Mouse (Mus musculus) layer of hippocampus, adult 18-20 months (tissue): Measurements from ENCODE around the gene Ppl. TPM values are rescaled to one million over a fixed set of nuclear protein-coding genes. Genes with fewer than 3 reads are reported as not detected.

Experiments used
- DNase-seq, 2 experiments: peaks; one replicate each; pipeline ENCODE4 v3.0.0; 2022; ENCODE audit warnings: low spot score in 2 of 2
- long read RNA-seq: library from polyadenylated mRNA; stranded (forward); transcript quantifications from one replicate; pipeline ENCODE4 v2.0.0, GENCODE M21; 2021
- total RNA-seq, 2 experiments: library from RNA; stranded (reverse); gene quantifications; 2 replicates each; pipeline ENCODE4 v1.2.3; 2021

Gene Ppl
- 1 to 10 TPM; 3.3 to 4.1 TPM for total RNA-seq
- long read RNA-seq, full-length matches to known transcripts, result 4 of 8 reads
- long read RNA-seq, partial matches to known transcripts, result 3 of 8 reads
- long read RNA-seq, other reads (novel, unspliced or antisense), result 1 of 8 reads

DNA sequence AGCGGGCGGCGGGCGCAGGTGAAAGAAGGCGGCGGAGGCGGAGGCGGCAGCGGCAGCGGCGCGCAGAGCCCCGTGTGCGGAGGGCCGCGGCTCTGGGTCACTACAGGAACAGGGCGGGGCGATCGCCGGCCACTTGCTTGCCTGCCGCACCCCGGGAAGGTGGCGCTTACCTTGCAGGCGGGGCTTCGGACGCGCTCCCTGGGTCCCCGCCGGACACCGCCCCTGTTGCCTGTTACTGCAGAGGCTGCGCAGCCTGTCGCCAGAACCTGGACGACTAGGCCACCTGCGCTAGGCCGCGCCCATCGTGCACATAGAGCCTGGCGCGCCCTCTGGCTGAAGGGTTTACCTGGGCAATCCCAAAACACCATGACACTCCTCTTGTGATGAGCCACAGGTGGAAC is at the start of gene Ppl:
Ppl (minus strand) TSS at position 21 of the 401 bp plus-strand sequence.
- DNase-seq, result no peak

DNA sequence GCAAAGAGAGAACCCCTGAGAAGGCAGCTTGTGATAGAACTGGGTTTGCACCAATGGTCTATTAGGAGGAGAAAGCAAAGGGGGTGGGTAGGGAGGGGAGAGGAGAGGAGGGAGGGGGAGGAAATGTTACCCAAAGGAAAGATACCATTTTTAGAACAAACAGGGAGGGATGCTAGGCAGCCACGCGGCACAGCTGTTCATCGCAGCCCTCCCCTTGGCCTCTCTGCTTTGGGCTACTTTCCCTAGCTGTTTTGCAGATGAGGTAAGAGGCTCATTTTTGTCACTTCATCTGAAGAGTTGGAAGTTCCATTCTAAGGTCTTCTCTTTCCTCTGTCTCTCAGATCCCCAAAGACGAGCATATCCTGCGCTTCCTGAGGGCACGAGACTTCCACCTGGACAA is 40.4 kb upstream of the Ppl start:
- DNase-seq, result no peak

GRCm38 (mm10) chr16:5168829-5169228 is 36.6 kb upstream of the Ppl start:
- no peak for DNase-seq

DNA sequence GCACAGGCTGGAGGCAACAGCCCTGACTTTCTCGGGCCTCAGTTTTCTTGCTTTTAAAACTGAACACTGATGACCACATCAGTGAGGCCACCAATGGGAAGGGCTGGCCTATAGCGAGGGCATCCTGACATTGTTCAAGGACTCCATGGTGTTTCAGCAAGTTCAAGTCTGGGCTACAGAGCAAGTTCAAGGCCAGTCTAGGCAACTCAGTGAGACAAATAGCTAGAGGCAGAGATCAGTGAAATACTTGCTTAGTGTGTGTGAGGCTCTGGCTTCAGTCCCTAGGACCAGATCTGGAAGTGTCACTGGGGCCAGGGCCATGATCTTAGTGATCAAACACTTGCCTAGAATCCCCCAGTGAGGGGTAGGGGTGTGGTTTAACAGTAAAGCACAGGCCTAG is 35.8 kb upstream of the Ppl start:
- DNase-seq, result no peak

DNA sequence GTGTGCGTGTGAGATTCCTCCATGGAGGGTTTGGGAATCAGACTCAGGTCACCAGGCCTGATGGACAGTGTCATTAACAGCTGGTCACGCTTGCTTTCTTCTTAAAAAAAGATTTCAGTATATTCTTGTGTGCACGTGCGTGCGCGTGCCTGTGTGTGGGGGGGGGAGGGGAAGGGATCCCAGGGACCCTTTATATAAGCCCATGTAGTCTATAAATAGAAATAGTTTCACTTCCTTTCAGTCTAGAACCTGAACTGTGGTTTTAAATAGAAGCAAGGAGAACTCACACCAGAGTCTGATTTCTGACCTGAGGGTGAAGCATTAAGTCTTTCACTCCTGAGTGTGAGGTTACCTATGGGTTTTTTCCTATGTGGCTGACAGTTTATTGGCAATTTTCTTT is 32.1 kb upstream of the Ppl start:
- no peak for DNase-seq

DNA sequence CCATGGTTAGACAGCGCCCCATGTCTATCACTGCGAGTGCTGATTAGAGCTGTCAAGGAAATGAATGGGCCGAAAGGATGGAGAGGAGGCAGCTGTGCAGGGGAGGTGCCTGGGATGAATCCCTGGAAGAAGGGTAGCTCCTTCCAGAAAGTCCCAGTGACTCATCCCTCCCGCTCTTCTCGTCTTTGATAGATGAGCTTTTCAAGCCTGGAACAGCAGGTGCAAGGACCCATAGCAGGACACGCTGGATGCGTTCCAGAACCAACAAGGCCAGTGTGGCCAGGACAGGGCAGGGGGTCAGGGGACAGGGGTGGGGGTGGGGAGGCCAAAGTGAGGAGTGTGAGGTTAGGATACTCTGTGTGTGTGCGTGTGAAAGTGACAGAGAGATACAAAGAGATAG is 27.0 kb upstream of the Ppl start:
- DNase-seq, result no peak

GRCm38 (mm10) chr16:5157113-5157512 is 24.9 kb upstream of the Ppl start:
- no peak for DNase-seq

GRCm38 (mm10) chr16:5156495-5156894 is 24.3 kb upstream of the Ppl start:
- DNase-seq, result no peak

GRCm38 (mm10) chr16:5155014-5155413 is 22.8 kb upstream of the Ppl start:
- no peak for DNase-seq

DNA sequence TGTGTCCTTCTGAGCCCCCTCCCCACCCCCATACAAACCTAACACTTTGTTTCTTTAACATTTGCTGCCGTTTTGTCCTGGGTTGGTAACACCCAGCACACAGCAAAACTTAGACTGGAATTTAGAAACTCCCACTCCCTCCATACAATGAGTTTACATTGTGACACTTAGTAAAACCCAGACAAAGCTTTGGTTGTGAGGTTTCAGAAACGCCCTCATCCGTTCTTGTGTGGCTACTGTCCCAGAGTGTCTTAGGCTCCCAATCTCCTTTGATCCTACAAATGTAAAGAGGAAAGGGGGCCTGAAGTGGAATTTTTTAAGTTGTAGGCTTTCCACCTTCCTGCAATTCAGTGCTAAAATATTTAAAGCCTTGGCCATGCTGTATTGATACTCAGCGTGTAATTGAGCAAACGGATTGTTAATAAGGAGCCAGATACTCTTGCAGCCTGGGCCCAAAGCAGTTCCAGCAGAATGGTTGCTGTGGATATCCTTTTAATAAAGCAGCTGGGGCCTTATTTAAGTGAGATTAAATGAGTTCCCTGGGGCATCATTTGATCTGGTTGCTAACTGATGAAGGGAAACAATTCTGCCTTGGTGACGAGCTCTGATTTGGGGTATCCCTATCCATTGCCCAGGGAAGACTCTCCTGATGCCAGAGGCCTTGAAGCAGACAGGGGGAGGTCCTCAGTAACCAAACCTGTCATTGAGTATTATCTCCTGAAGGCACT is 21.2 kb upstream of the Ppl start:
- no peak for DNase-seq

DNA sequence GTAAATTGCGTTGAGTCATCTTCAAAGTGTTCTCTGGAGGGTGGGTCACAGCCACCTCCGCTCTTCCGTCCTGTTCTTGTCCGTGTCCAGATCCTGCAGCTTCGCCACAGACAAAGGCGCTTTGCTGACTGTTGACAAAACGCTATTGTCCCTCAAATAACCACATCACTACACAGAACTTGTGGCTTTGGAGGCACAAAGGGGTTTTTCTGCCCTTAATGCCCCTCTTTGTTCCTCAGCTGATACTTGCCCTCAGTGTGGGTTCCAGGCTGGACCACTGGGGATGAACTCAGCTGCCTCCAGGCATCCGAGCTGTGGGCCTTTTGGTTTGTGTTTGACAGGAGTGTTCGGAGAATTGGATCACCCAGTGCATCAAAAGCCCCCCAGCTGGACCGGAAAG is 18.3 kb upstream of the Ppl start:
- DNase-seq, result peak in 1 of 2 experiments; percentile 43

DNA sequence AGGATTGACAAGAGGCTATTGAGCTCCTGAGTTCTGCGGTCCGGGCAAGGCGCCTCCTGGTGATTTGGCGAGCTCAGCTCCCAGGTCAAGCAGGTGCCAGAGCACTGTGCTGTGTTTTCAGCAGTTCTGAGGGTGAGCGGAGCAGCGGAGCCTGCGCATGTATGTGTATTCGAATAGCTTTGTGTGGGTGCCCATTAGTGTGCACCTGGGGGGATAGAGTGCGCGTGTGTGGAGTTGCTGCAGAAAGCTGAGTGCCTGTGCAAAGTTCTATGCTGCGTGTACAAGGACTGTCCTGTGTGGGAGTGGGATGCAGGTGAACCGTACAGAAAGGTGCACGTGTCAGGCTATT is 14.8 kb upstream of the Ppl start, which contains the start of gene Sec14l5:
Sec14l5 (plus strand) TSS at position 73 of the 349 bp plus-strand sequence.
- no peak for DNase-seq

DNA sequence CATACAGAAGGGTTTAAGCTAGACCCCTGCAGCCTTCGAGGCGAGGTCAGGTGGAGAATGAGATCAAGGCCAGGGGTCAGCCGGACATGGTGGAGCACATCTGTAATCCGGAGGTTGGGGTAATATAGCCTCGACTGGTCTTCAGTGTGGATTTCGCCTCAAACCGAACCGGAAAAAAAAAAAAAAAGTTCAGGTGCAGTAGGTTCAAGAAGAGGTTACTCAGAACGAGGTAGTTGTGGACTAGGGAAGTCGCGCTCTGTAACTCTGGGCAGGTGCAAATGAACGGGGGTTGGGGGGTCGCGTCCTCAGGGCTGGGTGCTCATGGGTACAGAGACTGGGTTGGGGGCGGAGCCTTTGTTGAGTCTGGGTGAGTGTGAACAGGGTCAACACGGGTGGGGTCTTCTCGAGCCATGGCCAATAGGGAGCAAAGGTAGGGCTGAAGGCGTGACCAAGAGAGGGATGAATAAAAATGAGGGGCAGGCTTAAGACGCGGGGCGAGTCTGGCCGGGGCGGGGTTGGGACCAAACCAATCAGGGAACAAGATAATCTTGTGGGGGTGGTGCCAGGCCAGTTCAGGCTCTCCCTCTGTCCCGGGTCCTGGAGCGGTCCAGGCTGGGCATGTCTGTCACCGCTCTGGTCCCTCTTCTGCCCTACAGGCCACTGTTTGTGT is 14.3 kb upstream of the Ppl start:
- DNase-seq, result peak; percentile 37 to 65

DNA sequence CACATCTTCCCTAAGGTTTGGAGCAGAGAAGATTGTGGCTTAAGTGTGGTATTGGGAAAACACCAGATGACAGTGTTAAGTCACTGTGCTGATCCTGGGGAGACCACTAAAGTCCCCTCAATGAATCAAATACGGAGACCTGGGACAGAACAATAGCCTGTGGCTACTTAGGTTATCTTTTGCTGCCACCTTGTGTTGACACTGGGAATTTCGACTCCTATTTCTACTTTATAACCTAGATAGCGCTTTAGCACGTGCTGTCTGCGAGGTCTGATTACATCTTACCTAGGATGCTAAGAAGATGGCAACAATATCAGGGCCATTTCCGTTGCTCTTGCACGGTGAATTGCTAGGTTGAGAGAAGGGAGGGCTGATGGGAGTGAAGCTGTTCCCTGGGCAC is 13.3 kb upstream of the Ppl start:
- peak; percentile 54 to 93 for DNase-seq

DNA sequence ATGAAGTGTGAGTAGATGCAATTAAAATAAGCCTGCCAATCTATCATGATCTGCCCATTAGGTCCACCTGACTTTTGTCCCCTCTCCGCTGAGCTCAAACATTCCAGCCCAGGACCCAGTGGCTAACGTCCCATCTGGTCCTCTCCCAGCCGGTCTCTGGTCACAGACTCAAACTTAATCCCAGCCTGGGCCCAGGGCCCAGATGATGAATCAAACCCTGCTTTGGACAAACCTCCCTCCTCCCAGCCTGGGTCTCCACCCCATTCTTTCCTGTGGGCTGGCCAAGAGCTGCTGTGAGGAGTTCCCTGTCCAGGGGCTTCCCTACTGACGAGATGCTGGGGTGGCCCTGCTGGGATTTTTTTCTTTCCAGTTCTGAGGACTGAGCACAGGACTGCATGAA is 7.5 kb upstream of the Ppl start:
- no peak for DNase-seq

DNA sequence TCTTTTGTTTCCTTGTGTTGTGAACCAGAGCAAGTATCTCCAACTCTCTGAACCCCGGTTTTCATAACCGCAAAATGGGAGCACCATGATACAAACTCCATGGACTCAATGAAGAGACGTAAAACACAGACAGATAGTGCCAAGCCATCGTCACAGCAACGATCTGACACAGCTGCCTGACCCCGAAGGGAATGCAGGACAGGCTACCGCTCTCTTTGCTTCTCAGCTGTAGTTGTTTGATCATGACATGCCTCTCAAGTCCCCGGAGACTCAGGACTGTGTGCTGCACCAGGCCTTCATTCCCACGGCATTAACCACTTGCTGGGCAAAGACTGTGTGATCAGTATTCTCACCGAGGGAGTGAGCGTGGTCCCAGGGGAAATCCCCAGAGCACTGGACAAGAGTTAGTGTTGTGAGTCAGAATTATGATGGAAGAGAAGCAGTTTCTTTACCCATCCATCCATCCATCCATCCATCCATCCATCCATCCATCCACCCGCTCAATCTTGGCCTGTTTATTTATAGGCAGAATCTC is 4.9 kb upstream of the Ppl start:
- DNase-seq, result no peak

DNA sequence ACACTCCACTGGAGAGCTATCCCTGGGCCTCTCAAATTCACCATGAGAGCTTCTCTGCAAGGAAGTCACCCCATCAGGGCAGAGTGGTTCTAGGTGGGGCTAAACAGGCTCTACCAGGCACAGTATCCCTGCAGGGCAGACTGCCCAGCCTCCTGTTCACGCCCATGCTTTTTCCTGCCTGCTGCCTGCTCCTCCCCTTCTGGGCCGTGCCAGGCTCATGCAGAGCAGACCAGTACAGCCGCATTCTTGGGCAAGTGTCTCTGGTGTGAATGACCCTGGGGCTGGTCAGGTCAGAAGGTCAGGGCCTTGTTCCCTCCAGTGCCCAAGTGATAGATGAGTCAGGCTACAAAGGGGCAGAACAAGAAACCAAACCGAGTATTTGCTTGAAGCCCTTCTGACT is 4.3 kb upstream of the Ppl start:
- DNase-seq, result no peak

DNA sequence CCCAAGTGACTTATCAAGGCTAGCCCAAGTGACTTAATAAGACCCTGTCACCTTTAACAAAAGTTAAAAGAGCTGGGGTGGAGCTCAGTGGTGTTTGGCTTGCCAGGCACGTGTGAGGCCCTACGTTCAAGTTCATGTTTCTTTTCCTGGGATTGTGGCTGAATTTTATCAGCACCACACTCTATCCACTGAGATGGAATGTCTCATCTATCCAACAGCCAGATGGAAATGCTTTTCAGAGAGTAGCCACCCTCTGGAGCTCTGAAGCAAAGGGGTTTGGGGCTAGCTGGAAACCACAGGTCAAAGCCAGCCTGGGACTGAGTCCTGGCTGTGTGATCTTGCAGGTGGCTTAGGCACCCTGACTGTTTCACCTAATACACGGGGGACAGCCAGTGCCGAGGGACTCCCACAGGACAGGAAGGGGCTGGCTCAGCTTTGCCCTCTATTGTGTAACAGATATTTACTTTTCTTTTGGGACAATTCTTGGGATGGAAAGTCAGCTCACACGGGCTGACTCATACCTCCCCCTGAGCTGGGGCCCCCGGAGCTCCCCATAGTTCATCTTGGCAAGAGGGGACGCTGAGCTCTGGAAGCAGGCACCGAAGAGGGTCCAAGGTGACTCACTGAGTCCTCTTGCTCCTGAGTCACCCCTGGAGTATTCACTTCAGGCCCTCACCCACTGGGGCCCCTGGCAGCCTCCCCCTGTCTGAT is 3.5 kb upstream of the Ppl start:
- no peak for DNase-seq

DNA sequence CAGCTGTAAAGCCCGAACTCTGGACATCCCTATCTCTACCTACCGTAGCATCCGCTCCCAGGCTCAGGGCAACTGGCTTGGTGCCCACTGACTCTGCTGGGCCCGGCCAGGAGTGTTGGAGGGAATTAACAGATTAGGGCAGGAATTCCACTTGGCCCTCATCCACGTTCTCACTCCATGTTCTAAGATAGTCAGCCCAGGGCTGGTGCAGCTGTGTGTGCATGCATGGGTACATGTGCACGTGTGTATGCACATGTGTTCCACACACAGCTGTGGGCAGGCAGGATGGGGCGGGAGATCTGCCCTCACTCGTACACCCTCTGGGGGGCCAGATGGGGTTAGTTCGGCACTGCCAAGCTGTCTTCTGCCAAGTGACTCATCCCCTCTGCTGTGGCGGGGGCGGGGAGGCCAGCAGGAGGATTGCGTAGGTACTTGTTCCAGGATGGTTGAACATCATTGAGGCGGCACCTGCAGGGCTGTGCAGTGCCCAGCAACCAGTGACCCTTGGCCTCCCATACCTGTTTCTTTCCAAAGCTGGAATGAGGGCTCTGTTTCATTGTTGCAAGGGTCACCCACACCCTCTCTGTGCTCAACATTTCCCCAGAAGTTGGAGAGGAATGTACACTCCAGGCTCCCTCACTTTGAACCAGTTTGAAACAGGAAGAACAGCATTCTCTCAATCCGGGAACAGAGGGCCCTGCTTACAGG is 2.6 kb upstream of the Ppl start:
- peak; percentile 71 to 80 for DNase-seq

- DNase-seq, result no peak
These were observed 834 bp downstream of the Ppl start for GRCm38 (mm10) chr16:5131251-5131922.

DNA sequence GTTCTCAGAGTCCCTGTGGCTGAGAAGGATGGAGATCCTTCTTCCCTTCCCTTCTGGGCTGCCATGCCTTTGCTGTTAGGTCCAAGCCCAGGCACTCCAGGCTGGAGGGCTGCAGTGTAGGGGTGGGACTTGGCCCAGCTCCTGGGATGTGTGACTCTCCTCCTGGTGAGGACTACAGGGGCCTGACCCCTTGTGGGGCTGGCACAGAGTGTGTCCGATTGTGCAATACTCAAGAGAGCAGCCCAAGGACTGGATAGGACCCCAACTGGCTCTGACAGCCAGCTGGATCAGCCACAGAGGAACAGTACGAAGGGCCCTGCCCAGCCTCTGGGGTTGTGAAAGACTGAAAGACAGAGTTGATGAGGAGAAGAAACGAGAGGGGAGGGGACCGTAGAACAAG is 1.5 kb downstream of the Ppl start:
- no peak for DNase-seq
